Mouse (Mus musculus): ENCODE data around the gene Ube2cbp. TPM values are rescaled to one million over a fixed set of nuclear protein-coding genes. Genes with fewer than 3 reads are reported as not detected.
A peak's percentile ranks its signal among the peaks of the same experiment; 100 is the strongest.

Ube2cbp gene
- 6.9 and 7.9 TPM in 2 replicates for polyA plus RNA-seq (2015; fragmentation: Nextera tagmentation; extraction: Ambion mirVana)

DNA sequence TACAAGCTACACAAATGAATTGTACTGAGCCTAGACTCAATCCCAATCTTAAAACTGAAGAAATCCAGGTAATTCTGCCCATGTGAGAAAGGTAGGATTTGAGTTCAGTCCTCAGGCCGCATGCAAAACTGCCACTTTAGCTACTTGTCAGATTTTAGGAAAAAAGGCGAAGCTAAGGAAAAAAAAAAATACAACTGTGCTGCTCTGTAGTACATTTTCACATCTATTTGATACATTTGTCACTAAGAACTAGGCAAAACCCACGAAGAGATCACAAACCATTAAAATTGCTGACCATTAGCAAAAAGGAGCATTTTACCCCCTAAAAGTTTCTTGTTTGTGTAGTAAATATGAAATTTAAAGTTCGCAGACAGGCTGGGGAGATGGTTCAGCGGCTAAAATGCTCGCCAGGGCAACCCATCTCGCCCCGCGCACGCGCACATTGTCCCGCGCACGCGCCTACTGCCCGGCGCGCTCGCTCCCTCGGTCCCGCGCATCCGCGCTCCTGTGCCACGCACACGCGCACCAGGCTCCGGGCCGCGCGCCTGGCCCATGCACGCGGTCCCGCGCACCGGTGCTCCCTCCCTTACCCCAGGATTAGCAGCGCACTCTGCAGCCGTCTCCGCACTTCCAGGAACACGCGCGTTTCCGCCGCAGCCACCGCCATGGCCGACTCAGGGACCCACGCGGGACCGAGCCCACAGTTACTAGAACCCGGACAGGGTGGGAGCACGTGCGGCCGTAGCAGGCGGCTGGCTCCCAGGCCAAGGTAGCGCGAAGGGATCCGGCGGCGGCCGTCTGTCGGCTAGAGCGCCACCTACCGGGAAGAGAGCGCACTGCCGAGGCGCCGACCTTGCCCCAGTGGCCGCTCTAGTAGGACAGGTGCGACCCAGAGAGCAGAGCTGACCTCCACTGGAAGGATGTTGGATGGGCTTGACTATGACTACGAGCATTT, at the start of gene Ube2cbp:
Ube2cbp (minus strand) TSS at position 800 of the 955 bp plus-strand sequence.
- 2% methylated on average over 70 of the region's 70 CpGs for WGBS
- Histone ChIP-seq H3K36me3 (no peaks in the 10 kb centered on the region), H3K9me3 (no peaks in the 10 kb centered on the region), H3K9ac (peak within 1 kb of the TSS; percentile 67), H3K27ac (replicated peaks) (peak within 1 kb of the TSS; percentile 89), H3K27me3 (no peaks in the 10 kb centered on the region), H3K4me2 (peak within 1 kb of the TSS; percentile 54), H3K4me3 (peak within 1 kb of the TSS; percentile 64), H3K4me1 (replicated peaks) (peaks cover 21% of the 10 kb centered on the region)
- peak; percentile 84 for ATAC-seq (ENCODE audit: low FRiP score, low read depth)

DNA sequence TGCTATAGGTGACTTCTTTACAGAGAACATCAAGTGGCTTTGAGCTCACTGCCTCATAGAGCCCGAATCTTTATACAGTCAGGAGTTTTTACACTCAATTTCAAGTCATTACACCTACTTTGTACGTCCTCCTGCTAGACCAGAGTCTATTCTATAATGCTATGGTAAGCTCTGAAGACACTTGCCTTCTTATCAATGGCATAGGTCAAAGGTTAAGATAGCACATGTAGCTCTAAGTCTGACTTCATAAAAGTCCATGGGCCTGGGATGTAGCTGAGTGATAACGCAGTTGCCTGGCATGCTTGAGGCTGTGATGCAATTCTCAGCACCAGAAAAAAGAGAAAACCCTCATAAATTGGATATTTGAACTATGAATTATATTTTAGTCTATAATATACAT, 49.6 kb upstream of the Ube2cbp start:
- H3K4me1 ChIP-seq (replicated peaks) = no peaks in the 10 kb centered on the region
- 90% methylated on average over 3 of the region's 3 CpGs for WGBS
- H3K36me3 ChIP-seq = peaks cover 71% of the 10 kb centered on the region
- H3K27ac ChIP-seq (replicated peaks) = no peak overlapping the region
- no peaks in the 10 kb centered on the region for H3K9me3 ChIP-seq
- H3K4me3 ChIP-seq = no peak overlapping the region
- no peak overlapping the region for H3K4me2 ChIP-seq
- no peaks in the 10 kb centered on the region for H3K27me3 ChIP-seq
- H3K9ac ChIP-seq = no peak overlapping the region
- ATAC-seq (ENCODE audit: low FRiP score, low read depth) = no peak

DNA sequence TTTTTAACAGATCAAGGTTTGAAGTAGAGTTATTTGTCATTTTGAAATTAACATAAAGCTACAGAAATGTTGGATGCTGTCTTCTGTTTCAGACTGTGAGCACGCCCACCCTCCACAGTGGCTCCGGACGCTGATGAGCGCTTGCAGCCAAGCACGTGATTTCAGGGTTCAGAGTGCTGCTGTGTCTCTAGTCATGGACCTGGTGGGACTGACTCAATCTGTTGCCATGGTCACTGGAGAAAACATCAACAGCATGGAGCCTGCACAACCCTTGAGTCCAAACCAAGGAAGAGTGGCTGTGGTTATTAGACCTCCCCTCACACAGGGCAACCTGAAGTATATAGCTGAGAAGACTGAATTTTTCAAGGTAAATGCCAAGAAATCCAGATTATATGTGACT, 49.0 kb upstream of the Ube2cbp start:
- H3K9ac ChIP-seq = no peak overlapping the region
- no peak overlapping the region for H3K4me3 ChIP-seq
- no peaks in the 10 kb centered on the region for H3K27me3 ChIP-seq
- no peaks in the 10 kb centered on the region for H3K9me3 ChIP-seq
- H3K4me1 ChIP-seq (replicated peaks) = no peaks in the 10 kb centered on the region
- no peak overlapping the region for H3K4me2 ChIP-seq
- 70% methylated on average over 5 of the region's 5 CpGs for WGBS
- H3K27ac ChIP-seq (replicated peaks) = no peak overlapping the region
- ATAC-seq (ENCODE audit: low FRiP score, low read depth) = no peak
- peaks cover 69% of the 10 kb centered on the region for H3K36me3 ChIP-seq

DNA sequence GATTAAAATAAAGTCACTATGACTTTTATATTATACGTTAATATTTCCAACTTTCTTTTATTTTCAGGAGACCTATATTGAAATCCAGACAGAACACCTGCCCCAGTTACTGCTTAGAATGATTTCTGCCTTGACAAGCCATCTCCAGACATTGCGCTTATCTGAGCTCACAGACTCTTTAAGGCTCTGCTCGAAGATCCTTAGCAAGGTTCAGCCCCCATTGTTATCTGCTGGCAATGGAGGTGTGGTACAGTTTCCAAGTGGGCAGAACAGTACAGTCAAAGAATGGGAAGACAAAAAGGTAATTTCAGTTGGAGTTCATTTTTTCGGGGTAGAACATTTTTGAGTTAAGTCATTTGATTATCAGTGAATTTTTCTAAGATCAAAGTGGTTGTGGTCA, 42.7 kb upstream of the Ube2cbp start:
- Histone ChIP-seq H3K27ac (replicated peaks) (no peak overlapping the region), H3K27me3 (no peaks in the 10 kb centered on the region), H3K9me3 (no peaks in the 10 kb centered on the region), H3K4me1 (replicated peaks) (no peaks in the 10 kb centered on the region), H3K4me3 (no peak overlapping the region), H3K9ac (no peak overlapping the region), H3K4me2 (no peak overlapping the region), H3K36me3 (peaks cover 52% of the 10 kb centered on the region)
- 91% methylated on average over 4 of the region's 4 CpGs for WGBS
- ATAC-seq (ENCODE audit: low FRiP score, low read depth) = no peak

DNA sequence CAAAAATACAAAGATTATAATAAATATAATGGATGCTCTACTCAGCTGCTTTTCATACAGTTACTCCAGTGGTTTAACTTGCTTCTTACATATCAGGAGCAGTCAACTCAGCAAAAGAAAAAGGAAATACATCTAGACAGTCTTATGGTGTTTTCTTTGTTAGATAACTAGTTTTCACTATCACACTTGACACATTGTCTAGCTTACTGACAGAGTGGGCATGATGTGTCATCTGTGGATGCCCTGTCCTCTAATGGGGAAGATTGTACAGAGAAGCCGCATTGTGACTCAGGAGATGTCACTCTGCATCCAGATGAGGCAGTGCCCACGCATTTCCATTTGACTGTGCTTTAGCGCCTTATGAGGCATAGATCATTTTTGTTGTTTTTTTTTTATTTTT, 34.3 kb upstream of the Ube2cbp start:
- Histone ChIP-seq H3K36me3 (peaks cover 52% of the 10 kb centered on the region), H3K4me1 (replicated peaks) (no peaks in the 10 kb centered on the region), H3K4me2 (no peak overlapping the region), H3K27me3 (no peaks in the 10 kb centered on the region), H3K9me3 (no peaks in the 10 kb centered on the region), H3K27ac (replicated peaks) (no peak overlapping the region), H3K9ac (no peak overlapping the region), H3K4me3 (no peak overlapping the region)
- 93% methylated on average over 3 of the region's 3 CpGs for WGBS
- ATAC-seq (ENCODE audit: low FRiP score, low read depth) = no peak

DNA sequence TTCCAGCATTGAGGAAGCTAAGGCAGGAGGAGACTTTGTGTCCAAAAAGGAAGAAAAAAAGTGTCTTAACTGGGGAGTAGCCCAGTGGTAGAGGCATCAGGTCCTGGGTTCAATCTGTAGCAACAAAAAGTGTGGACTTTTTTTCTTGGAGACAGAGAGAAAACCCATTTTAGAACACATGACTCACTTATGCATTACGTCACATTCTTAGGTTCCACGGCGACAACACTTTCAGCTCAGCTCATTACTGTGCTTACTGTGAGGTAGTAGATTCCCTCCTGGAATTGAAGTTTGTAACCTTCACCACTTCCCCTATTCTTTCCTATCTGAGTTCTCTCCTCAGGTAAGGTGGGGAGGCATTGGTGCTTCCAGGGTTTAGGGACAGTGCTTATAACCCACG, 31.5 kb upstream of the Ube2cbp start:
- no peak for ATAC-seq (ENCODE audit: low FRiP score, low read depth)
- no peaks in the 10 kb centered on the region for H3K27me3 ChIP-seq
- H3K27ac ChIP-seq (replicated peaks) = no peak overlapping the region
- peaks cover 48% of the 10 kb centered on the region for H3K36me3 ChIP-seq
- H3K4me3 ChIP-seq = no peak overlapping the region
- 98% methylated on average over 4 of the region's 4 CpGs for WGBS
- H3K4me2 ChIP-seq = no peak overlapping the region
- H3K4me1 ChIP-seq (replicated peaks) = no peaks in the 10 kb centered on the region
- no peaks in the 10 kb centered on the region for H3K9me3 ChIP-seq
- H3K9ac ChIP-seq = no peak overlapping the region

DNA sequence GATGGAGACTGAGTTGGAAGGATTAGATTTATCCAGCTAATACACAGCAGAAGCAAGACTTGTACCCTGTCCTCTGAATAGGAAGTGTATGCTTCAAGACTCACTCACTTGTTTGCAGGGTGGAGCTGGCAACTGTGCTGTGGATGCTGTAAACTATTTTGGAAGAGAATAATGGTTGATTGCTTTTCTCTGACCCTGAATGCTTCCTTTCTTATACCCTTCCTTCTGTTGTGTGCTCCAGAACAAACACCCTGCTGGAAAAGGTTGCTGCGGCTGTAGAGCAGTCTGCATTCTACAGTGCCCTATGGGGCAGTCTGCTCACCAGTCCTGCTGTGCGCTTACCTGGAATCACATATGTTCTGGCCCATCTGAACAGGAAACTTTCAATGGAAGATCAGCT, 27.0 kb upstream of the Ube2cbp start:
- ATAC-seq (ENCODE audit: low FRiP score, low read depth) = no peak
- Histone ChIP-seq H3K4me3 (no peak overlapping the region), H3K4me1 (replicated peaks) (no peaks in the 10 kb centered on the region), H3K27ac (replicated peaks) (no peak overlapping the region), H3K27me3 (no peaks in the 10 kb centered on the region), H3K9me3 (no peaks in the 10 kb centered on the region), H3K4me2 (no peak overlapping the region), H3K9ac (no peak overlapping the region), H3K36me3 (peaks cover 45% of the 10 kb centered on the region)
- WGBS = 89% methylated on average over 2 of the region's 2 CpGs

DNA sequence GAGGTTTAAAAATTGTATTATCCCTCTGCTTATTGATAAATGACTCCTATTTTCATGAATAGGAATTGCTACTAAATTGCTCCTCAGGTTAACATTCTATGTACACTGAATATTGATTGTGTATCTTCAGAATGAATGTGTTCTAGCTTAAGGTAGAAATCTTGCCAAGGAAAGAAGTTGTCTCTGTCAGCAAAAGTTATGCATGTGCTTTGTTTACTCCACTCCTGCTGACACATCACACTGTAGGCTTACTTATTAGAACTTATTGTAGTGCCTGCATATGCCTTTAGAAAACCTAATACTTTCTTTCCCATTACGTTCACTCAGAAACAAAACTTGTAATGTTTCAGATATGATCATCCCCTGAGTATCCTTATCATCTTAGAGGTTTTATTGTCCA, 17.5 kb upstream of the Ube2cbp start:
- Histone ChIP-seq H3K9ac (no peak overlapping the region), H3K9me3 (no peaks in the 10 kb centered on the region), H3K27me3 (no peaks in the 10 kb centered on the region), H3K36me3 (no peaks in the 10 kb centered on the region), H3K4me2 (no peak overlapping the region), H3K4me1 (replicated peaks) (no peaks in the 10 kb centered on the region), H3K27ac (replicated peaks) (no peak overlapping the region), H3K4me3 (no peak overlapping the region)
- no peak for ATAC-seq (ENCODE audit: low FRiP score, low read depth)
- whole genome bisulfite sequencing = 83% methylated on average over 1 of the region's 1 CpGs

DNA sequence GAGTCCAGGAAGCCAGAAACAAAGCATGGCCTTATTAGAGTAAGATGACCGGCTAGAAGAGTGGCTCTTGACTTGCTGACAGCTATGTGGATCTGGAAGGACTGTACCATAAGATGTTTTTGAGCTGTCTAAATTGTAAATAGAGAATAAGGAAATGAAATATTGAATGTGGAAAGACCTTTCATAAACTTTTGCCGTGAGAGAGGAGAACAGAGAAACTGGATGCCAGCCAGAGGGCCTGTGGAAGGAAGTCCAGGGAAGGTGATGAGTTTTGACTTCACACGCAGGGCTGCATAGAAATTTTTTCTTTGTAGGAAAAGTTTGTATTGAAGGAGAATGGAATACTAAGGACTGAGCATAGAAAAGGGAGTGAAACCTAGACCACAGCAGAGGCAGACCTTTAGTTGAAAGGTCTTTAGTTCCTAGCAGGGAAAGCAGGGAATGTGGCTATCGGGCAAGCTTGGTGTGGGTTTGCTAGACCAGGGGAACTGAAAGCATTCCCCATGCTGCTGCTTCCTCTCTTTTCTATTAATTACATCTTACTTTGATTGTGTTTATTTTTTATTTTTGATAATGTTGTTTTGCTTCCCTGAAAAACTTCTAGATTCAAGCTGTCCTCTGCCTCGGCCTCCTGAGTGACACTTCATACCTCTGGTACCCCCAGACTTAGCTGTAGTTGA, 13.8 kb upstream of the Ube2cbp start:
- no peaks in the 10 kb centered on the region for H3K27me3 ChIP-seq
- H3K36me3 ChIP-seq = no peaks in the 10 kb centered on the region
- no peak overlapping the region for H3K9ac ChIP-seq
- H3K4me1 ChIP-seq (replicated peaks) = no peaks in the 10 kb centered on the region
- no peak overlapping the region for H3K4me3 ChIP-seq
- no peak overlapping the region for H3K27ac ChIP-seq (replicated peaks)
- 87% methylated on average over 5 of the region's 5 CpGs for WGBS
- H3K4me2 ChIP-seq = no peak overlapping the region
- H3K9me3 ChIP-seq = no peaks in the 10 kb centered on the region
- no peak for ATAC-seq (ENCODE audit: low FRiP score, low read depth)

DNA sequence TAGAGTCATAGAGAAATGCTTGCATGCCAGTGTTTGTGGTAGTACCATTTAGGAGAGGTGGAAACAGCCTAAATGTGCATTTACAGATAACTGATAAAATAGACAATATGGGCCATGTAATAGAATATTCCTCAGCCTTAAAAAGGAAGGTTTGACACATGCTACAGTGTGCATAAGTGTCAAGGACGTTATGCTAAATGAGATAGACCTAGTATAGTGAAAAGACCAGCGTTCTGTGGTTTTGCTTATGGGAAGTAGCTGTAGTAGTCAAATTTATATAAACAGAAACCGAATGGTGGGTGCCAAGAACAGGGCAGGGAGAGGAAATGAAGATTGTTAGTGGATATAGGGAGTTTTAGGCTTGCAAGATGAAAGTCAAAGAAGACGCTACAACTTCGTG, 12.0 kb upstream of the Ube2cbp start:
- no peaks in the 10 kb centered on the region for H3K27me3 ChIP-seq
- H3K4me1 ChIP-seq (replicated peaks) = no peaks in the 10 kb centered on the region
- H3K4me2 ChIP-seq = no peak overlapping the region
- 81% methylated on average over 5 of the region's 5 CpGs for WGBS
- H3K9ac ChIP-seq = no peak overlapping the region
- H3K9me3 ChIP-seq = no peaks in the 10 kb centered on the region
- no peak for ATAC-seq (ENCODE audit: low FRiP score, low read depth)
- no peak overlapping the region for H3K4me3 ChIP-seq
- no peaks in the 10 kb centered on the region for H3K36me3 ChIP-seq
- no peak overlapping the region for H3K27ac ChIP-seq (replicated peaks)

DNA sequence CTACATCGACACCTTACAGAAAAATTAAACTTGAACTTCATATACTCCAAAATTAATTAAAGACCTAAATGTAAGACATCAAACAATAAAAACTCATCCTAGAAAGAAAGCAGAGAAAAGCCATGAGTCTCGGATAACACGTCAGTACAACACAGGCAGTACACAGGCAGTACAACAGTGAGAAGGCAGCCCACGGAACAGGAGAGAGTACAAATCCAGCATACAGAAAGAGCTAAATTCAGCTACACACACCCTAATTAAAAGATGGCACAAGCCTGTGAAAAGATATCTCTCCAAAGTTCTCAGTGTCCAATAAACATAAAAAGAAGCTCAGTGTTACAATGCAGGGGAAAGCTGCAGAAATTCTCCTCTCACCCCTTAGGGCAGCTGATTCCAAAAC, 11.2 kb upstream of the Ube2cbp start:
- ATAC-seq (ENCODE audit: low FRiP score, low read depth) = no peak
- H3K27ac ChIP-seq (replicated peaks) = no peak overlapping the region

More for the DNA sequence above, 11.2 kb upstream of the Ube2cbp start:
- H3K4me1 ChIP-seq (replicated peaks) = no peaks in the 10 kb centered on the region
- H3K9me3 ChIP-seq = no peaks in the 10 kb centered on the region
- no peak overlapping the region for H3K4me2 ChIP-seq
- no peak overlapping the region for H3K4me3 ChIP-seq
- H3K9ac ChIP-seq = no peak overlapping the region
- H3K27me3 ChIP-seq = no peaks in the 10 kb centered on the region
- no peaks in the 10 kb centered on the region for H3K36me3 ChIP-seq
- 94% methylated on average over 4 of the region's 4 CpGs for WGBS
